Mouse (Mus musculus): Measurements from ENCODE around the gene Baz1b. TPM values are rescaled to one million over a fixed set of nuclear protein-coding genes. Genes with fewer than 3 reads are reported as not detected.

Gene Baz1b
- polyA plus RNA-seq, 1 experiment from 2014 or later = 40.4 TPM

DNA sequence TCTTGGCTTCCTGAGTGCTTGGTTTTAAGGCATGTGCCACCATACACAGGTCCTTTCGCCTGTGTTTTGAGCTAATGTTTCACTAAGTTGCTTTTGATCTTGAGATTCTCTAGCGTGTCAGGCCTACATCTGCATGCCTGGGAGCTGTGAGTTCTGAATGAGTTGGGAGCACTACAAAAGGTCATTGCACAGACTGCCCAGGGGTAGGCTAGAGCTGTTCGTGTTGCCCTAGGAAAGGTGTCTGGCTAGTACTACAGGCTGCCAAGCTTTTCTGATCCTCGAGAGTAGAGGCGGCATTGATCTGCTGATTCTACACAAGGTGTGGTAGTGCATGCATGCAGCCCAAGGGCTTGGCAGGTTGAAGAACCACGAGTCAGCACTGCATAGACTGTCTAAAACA is 24.2 kb upstream of the Baz1b start:
- WGBS = 66% methylated on average over 6 of the region's 6 CpGs

DNA sequence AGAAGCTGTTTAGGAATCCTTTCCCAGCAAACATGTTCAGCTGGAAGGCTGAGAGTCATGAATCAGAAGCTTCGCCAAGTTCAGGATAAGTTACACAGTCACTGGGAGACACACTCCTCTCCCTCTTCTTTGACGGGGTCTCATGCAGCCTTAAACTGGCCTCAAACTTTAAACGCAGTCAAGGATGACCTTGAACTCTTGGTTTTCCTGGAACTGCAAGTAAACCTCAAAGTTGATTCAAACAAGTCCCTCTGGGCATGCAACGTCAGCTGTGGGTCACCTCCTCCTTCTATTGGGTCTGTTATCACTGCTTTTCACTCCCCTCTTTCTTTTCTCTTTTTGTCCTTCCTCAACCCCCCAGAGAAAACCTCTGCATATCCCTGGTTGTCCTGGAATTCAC is 20.2 kb upstream of the Baz1b start:
- no peak overlapping the region for H3K4me2 ChIP-seq
- no peaks in the 10 kb centered on the region for H3K27me3 ChIP-seq
- no peak for ATAC-seq (replicated peaks; ENCODE audit: low FRiP score)
- peaks cover 28% of the 10 kb centered on the region for H3K36me3 ChIP-seq
- no peak overlapping the region for H3K9ac ChIP-seq
- H3K9me3 ChIP-seq (replicated peaks) = no peaks in the 10 kb centered on the region
- 74% methylated on average over 4 of the region's 4 CpGs for WGBS
- no peak overlapping the region for H3K4me3 ChIP-seq (replicated peaks)
- peaks cover 28% of the 10 kb centered on the region for H3K4me1 ChIP-seq
- 0 out of 2 replicates have a peak overlapping the region, but pooled peaks have one; percentile 14 for H3K27ac ChIP-seq

More for the DNA sequence above, 24.2 kb upstream of the Baz1b start:
- peak overlapping the region; percentile 83 for H3K27ac ChIP-seq
- H3K4me2 ChIP-seq = no peak overlapping the region
- H3K27me3 ChIP-seq = no peaks in the 10 kb centered on the region
- H3K36me3 ChIP-seq = peaks cover 55% of the 10 kb centered on the region
- ATAC-seq (replicated peaks; ENCODE audit: low FRiP score) = peak; percentile 71
- H3K4me1 ChIP-seq = peaks cover 18% of the 10 kb centered on the region
- no peak overlapping the region for H3K4me3 ChIP-seq (replicated peaks)
- no peaks in the 10 kb centered on the region for H3K9me3 ChIP-seq (replicated peaks)
- no peak overlapping the region for H3K9ac ChIP-seq

DNA sequence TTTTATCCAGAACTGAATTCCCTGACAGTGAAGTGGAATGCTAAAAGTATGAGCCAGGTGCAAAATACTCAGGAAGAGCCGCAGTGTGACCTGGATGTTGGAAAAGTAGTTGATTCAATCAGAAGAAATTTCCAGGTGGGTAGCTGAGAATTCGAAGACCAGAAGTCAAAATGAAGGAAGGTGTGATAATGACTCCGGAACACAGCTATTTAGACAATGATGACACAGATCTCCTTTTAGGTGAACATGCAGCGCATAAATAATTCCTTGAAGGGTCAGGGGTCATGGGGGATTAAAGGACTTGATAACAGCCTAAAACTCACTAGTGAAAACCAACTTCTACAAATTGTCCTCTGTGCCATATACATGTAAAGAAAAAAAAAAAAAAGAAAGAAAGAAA is 19.6 kb upstream of the Baz1b start:
- peaks cover 22% of the 10 kb centered on the region for H3K4me1 ChIP-seq
- H3K27me3 ChIP-seq = no peaks in the 10 kb centered on the region
- WGBS = 95% methylated on average over 4 of the region's 4 CpGs
- H3K36me3 ChIP-seq = peaks cover 28% of the 10 kb centered on the region
- H3K9me3 ChIP-seq (replicated peaks) = no peaks in the 10 kb centered on the region
- H3K9ac ChIP-seq = no peak overlapping the region
- no peak for ATAC-seq (replicated peaks; ENCODE audit: low FRiP score)
- no peak overlapping the region; the same call in 1 of the 2 replicates for H3K4me3 ChIP-seq (replicated peaks)
- peak overlapping the region; percentile 99; the same call in 1 of the 2 replicates for H3K27ac ChIP-seq
- H3K4me2 ChIP-seq = no peak overlapping the region; the same call in 1 of the 2 replicates

DNA sequence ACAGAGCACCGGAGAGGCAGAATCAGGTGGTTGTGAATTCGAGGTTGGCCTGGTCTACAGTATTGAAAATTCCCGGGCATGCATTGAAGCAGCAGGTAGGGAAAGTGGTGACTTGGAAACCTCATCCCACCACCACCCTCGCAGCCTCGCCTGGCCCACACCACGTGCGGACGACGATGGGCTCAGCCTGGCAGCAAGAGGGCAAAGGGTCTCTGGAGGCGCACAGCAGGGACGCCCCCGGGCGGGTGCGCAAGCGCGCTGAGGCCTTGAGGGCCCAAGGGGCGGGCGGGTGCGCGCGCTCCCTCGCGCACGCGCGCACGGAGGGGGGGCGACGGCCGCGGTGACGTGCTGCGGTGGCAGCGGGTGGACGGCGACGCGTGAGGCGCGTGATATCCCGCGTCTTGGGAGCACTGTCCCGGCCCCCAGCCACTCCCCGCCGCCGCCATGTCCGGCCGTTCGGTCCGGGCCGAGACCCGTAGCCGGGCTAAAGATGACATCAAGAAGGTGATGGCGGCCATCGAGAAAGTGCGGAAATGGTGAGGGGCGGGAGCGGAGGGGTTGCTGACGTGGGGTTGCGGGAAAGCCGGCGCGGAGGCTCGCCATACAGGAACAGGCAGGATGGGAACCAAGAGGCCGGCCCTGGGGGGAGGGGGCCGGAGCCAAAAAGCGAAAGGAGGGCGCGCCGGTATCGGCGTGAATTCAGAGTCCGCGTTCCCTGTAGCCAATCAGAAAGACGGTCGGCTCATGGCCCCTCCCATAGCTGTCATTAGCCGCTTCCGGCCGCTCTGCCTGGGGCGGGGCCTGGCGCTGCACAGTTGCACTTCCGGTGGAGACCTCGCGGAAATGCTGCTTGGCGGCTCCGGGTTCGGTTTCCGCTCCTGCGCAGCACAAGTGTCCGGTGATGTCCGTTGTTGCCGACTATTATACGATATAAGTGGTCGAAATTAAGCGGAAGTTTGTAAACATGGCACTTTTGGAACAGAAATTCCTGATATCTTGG is 18.7 kb upstream of the Baz1b start, which contains the start of gene Bcl7b:
Bcl7b (plus strand) TSS at position 221 of the 1,000 bp plus-strand sequence.
- Histone ChIP-seq H3K36me3 (peaks cover 30% of the 10 kb centered on the region), H3K27ac (peak within 1 kb of the TSS; percentile 99), H3K4me2 (peak within 1 kb of the TSS; percentile 63), H3K9ac (peak within 1 kb of the TSS; percentile 78), H3K27me3 (no peaks in the 10 kb centered on the region), H3K4me1 (peaks cover 22% of the 10 kb centered on the region), H3K4me3 (replicated peaks) (peak within 1 kb of the TSS; percentile 79), H3K9me3 (replicated peaks) (no peaks in the 10 kb centered on the region)
- ATAC-seq (replicated peaks; ENCODE audit: low FRiP score) = peak; percentile 98
- 2% methylated on average over 85 of the region's 95 CpGs for WGBS

DNA sequence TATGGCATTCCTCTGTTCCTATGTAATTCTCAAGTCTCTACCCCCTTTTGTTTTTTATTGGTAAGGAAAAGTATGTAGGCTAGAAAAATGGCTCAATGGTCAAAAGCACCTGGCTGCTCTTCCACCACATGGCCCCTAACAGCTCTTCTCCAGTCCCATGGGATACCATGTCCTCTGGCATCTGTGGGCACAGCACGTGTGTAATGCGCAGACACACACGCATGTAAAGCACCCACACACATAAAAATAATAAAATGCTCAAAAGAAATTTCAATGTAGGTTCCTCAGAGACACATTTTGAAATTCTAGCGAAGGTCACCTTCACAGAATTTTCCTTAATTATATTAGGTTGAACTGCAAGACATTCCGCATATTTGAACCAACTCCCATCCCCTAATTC is 17.6 kb upstream of the Baz1b start:
- peak overlapping the region; percentile 79 for H3K4me3 ChIP-seq (replicated peaks)
- H3K4me2 ChIP-seq = peak overlapping the region; percentile 63
- no peak for ATAC-seq (replicated peaks; ENCODE audit: low FRiP score)
- no peaks in the 10 kb centered on the region for H3K9me3 ChIP-seq (replicated peaks)
- H3K27me3 ChIP-seq = no peaks in the 10 kb centered on the region
- 89% methylated on average over 5 of the region's 5 CpGs for WGBS
- peaks cover 40% of the 10 kb centered on the region for H3K36me3 ChIP-seq
- peak overlapping the region; percentile 99; the same call in 1 of the 2 replicates for H3K27ac ChIP-seq
- H3K4me1 ChIP-seq = peaks cover 22% of the 10 kb centered on the region
- H3K9ac ChIP-seq = peak overlapping the region; percentile 63

DNA sequence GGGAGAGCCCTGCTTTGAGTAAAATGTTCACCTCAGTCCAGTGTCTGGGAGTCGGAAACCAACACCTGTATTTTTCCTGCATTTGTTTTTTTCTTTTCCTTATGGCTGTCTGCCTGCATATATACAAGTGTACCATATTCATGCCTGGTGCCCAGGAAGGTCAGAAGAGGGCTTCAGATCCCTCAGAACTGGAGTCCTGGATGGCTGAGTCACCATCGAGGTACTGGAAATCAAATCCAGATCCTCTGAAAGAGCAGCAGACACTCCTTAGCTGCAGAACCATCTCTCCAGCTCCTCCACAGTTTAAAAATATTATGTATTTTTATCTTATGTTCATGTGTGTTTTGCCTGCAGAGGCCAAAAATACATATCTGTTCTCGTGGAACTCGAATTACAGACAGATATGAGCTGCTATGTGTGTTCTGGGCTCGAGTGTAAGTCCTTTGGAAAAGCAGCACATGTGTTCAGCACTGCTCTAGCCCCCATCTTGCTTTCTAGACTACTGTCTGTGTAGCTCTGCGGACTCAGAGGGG is 15.3 kb upstream of the Baz1b start:
- no peak for ATAC-seq (replicated peaks; ENCODE audit: low FRiP score)
- H3K36me3 ChIP-seq = peaks cover 60% of the 10 kb centered on the region
- no peaks in the 10 kb centered on the region for H3K9me3 ChIP-seq (replicated peaks)
- no peak overlapping the region for H3K27ac ChIP-seq
- H3K9ac ChIP-seq = no peak overlapping the region
- 92% methylated on average over 6 of the region's 6 CpGs for WGBS
- no peak overlapping the region for H3K4me3 ChIP-seq (replicated peaks)
- H3K27me3 ChIP-seq = no peaks in the 10 kb centered on the region
- H3K4me2 ChIP-seq = no peak overlapping the region
- H3K4me1 ChIP-seq = peaks cover 21% of the 10 kb centered on the region

DNA sequence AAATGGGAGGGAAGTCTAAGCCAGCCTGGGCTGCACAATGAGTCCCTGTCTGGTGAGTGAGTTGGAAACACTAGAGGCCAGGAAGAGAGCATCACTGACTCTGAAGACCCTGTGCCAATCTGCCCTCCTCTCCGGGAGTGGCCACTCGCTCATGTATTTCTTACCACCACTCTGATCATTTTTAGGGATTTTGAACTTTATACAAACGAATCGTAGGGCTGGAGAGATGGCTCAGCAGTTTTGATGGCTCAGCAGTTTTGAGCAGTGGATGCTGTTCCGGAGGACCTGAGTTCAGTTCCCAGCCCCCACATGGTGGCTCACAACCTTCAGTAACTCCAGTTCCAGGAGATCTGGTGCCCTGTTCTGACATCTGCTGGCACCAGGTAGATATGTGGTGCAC is 14.1 kb upstream of the Baz1b start:
- Histone ChIP-seq H3K27ac (no peak overlapping the region), H3K4me2 (no peak overlapping the region), H3K4me1 (peaks cover 16% of the 10 kb centered on the region), H3K9ac (no peak overlapping the region), H3K9me3 (replicated peaks) (no peaks in the 10 kb centered on the region), H3K27me3 (no peaks in the 10 kb centered on the region), H3K4me3 (replicated peaks) (no peak overlapping the region), H3K36me3 (peaks cover 73% of the 10 kb centered on the region)
- no peak for ATAC-seq (replicated peaks; ENCODE audit: low FRiP score)
- WGBS = 92% methylated on average over 5 of the region's 5 CpGs

DNA sequence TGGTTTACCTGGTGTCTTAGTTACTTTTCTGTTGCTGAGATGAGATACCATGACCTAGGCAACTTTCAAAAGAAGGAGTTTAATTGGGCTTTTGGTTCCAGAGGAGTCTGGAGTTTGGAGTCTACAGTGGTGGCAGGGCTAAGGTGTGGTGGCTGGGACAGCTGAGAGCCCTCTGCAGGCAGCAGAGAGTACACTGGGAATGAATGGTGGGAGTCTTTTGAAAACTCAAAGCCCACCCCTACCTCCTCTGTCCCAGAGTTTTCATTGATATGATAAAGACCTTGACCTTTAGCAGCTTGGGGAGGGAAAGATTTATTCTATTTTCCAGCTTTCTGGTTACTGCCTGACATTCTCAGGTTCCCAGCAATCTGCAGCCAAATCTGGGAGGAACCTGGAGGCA is 12.0 kb upstream of the Baz1b start:
- Histone ChIP-seq H3K9me3 (replicated peaks) (no peaks in the 10 kb centered on the region), H3K9ac (no peak overlapping the region), H3K36me3 (peaks cover 94% of the 10 kb centered on the region), H3K4me1 (0 out of 2 replicates have a peak, but pooled peaks cover 4% of the 10 kb centered on the region), H3K27me3 (no peaks in the 10 kb centered on the region), H3K4me3 (replicated peaks) (no peak overlapping the region), H3K4me2 (no peak overlapping the region), H3K27ac (no peak overlapping the region)
- no peak for ATAC-seq (replicated peaks; ENCODE audit: low FRiP score)

DNA sequence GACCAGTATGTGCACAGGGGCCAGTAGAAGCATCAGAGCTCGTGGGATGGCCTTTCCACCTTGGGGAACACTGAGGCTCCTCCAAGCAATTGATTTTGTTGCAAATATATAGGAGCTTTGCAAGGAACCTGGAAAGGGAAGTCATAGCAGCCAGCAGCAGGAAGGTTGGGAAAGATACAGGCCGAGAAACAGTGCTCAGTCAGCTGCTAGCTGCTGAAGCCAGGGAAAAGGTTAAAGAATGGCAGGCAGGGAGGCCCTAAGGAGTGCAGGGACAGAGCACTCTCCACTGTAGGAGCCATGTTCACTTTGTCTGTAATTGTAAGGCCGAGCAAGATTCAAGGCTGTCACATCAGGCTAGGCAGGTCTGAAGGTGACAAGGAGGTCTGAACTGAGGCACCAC is 8.5 kb upstream of the Baz1b start:
- H3K4me2 ChIP-seq = no peak overlapping the region
- no peak for ATAC-seq (replicated peaks; ENCODE audit: low FRiP score)
- peaks cover 95% of the 10 kb centered on the region for H3K36me3 ChIP-seq
- H3K4me1 ChIP-seq = no peaks in the 10 kb centered on the region
- H3K9me3 ChIP-seq (replicated peaks) = no peaks in the 10 kb centered on the region
- no peaks in the 10 kb centered on the region for H3K27me3 ChIP-seq
- no peak overlapping the region for H3K27ac ChIP-seq
- H3K9ac ChIP-seq = no peak overlapping the region
- H3K4me3 ChIP-seq (replicated peaks) = no peak overlapping the region
- WGBS = 77% methylated on average over 3 of the region's 3 CpGs

DNA sequence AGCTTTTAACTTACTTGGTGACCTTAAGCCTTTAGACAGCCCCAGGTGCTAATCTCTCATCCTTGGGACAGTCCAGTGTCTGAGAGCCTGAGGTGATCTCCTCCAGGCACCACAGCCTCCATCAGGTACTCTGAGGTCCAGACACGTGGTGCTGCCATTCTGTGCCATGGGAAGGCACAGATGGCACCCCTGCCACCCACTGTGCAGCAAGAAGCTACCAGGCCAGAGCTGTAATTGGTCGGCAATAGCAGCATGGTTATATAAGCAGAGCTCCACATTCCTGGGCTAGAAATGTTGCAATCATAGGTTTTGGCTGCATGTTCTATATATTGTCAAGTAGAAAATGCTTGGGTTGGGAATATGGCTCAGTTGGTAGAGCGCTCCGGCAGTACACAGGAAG is 8.1 kb upstream of the Baz1b start:
- Histone ChIP-seq H3K36me3 (peaks cover 90% of the 10 kb centered on the region), H3K4me2 (no peak overlapping the region), H3K4me1 (no peaks in the 10 kb centered on the region), H3K4me3 (replicated peaks) (no peak overlapping the region), H3K9ac (no peak overlapping the region), H3K9me3 (replicated peaks) (no peaks in the 10 kb centered on the region), H3K27me3 (no peaks in the 10 kb centered on the region), H3K27ac (no peak overlapping the region)
- 93% methylated on average over 4 of the region's 4 CpGs for WGBS
- ATAC-seq (replicated peaks; ENCODE audit: low FRiP score) = no peak

DNA sequence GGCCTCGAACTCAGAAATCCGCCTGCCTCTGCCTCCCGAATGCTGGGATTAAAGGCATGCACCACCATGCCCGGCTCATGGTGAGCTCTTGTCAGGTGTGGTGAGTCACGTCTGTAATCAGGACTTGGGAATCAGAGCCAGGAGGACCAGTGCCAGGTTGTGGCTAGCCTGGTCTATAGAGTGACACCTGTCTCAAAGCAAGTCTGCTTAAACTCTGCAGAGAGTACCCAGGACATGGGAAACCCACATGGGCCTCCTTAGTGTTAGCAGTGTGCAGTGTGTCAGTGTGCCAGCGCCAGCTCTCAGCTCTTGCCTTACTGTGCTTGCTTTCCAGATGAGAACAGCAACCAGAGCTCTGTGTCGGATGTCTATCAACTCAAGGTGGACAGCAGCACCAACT is 7.4 kb upstream of the Baz1b start:
- Histone ChIP-seq H3K27me3 (no peaks in the 10 kb centered on the region), H3K27ac (no peak overlapping the region), H3K4me3 (replicated peaks) (no peak overlapping the region), H3K4me1 (no peaks in the 10 kb centered on the region), H3K9ac (no peak overlapping the region), H3K9me3 (replicated peaks) (no peaks in the 10 kb centered on the region; the same call in 1 of the 2 replicates), H3K36me3 (peaks cover 84% of the 10 kb centered on the region), H3K4me2 (no peak overlapping the region)
- WGBS = 91% methylated on average over 7 of the region's 7 CpGs
- ATAC-seq (replicated peaks; ENCODE audit: low FRiP score) = no peak

DNA sequence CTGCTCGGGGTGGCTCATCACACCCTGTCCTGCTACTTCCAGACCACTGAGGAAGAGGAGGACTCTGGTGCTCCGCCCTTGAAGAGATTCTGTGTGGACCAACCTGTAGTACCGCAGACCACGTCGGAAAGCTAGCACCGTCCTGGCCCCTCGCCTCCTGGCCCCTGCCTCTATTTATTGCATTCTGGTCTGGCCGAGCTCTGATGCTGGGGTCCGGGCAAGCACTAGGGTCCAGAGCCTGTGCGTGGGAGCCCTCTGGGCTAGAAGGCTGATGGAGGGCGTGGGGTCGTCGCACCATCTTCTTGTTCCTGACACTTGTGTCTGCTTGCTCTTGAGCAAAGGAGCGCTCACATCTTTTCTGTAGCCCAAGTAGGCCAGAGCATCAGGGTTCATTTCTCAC is 6.3 kb upstream of the Baz1b start:
- no peak for ATAC-seq (replicated peaks; ENCODE audit: low FRiP score)
- H3K9me3 ChIP-seq (replicated peaks) = no peaks in the 10 kb centered on the region; the same call in 1 of the 2 replicates
- H3K4me3 ChIP-seq (replicated peaks) = no peak overlapping the region
- no peak overlapping the region for H3K27ac ChIP-seq
- H3K27me3 ChIP-seq = no peaks in the 10 kb centered on the region
- no peak overlapping the region for H3K9ac ChIP-seq
- H3K36me3 ChIP-seq = peaks cover 75% of the 10 kb centered on the region
- no peak overlapping the region for H3K4me2 ChIP-seq
- H3K4me1 ChIP-seq = 0 out of 2 replicates have a peak, but pooled peaks cover 2% of the 10 kb centered on the region
- 95% methylated on average over 14 of the region's 14 CpGs for WGBS

All from kidney, embryonic 15.5 days (tissue).